Mouse (Mus musculus): ENCODE data around the gene Dixdc1.

GRCm38 (mm10) chr9:50674771-50675170 lies 64.5 kb downstream of the Dixdc1 start:
- TF ChIP-seq POLR2A (IDR thresholded peaks at IDR 0.05; ENCODE audit: insufficient read depth, low read length) (no peak), EP300 (IDR thresholded peaks at IDR 0.05; ENCODE audit: insufficient read depth, low read depth, low read length) (no peak)
